ENCODE assay signal across 8 mouse cellular contexts in the genomic region with DNA sequence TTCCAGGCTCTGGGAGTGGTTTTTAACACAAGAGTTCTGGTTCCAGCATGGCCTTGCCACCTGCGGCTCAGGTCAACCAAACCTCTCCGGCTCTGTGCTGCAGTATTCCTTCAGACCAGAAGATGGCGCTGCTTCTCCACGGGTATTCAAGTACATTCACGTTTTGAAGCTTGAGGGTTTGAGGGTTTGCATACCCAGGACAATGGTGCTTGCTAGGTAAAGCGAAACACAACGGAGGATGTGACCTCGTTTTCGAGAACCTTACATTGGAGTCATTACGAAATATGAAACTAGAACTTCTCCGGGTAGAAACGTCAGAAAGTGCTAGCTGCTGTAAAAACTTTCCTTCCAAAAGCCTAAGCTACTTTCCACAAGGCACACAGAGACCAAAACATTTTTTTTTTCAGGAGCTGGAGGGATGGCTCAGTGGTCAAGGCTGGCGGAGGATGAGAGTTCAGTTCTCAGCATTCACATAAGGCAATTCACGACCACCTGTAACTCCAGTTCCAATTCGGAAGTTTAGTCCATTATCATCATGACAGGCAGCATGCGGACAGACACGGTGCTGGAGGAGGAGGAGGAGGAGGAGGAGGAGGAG. TPM values are rescaled to one million over a fixed set of nuclear protein-coding genes. Genes with fewer than 3 reads are reported as not detected.
DNase-seq lines count a peak whose midpoint lies in the region; ATAC-seq and TF ChIP-seq lines count a peak whose summit lies in the region.

No protein-coding gene starts in this region.

- peak; percentile 94 for DNase-seq in CD4-positive, CD25-positive, alpha-beta regulatory T cell, adult 2 months (ENCODE audit: low read depth, low spot score)
- DNase-seq in kidney, postnatal 0 days (ENCODE audit: low spot score), result peak; percentile 88
- peak; percentile 66 for DNase-seq in liver, embryonic 13.5 days
- DNase-seq in neural tube, embryonic 10.5 days (ENCODE audit: extremely low spot score, low spot score), result peak; percentile 95

- peak; percentile 66; the same call in 1 of the 2 replicates for ATAC-seq in erythroid progenitor cell, adult 5-6 weeks (replicated peaks; ENCODE audit: low FRiP score, poor library complexity, severe bottlenecking)
- no peak for ATAC-seq in heart, embryonic 13.5 days (ENCODE audit: extremely low read depth, insufficient number of reproducible peaks, low FRiP score, low TSS enrichment)
- ATAC-seq in kidney, postnatal 0 days (replicated peaks; ENCODE audit: low FRiP score, low read depth), result no peak
- ATAC-seq in liver, embryonic 13.5 days (ENCODE audit: low read depth), result no peak
- ATAC-seq in stomach, embryonic 15.5 days (ENCODE audit: insufficient read depth, low FRiP score, low read depth), result no peak; the same call in 1 of the 2 replicates

- peak overlapping the region; percentile 70 for H3K4me2 ChIP-seq in heart, embryonic 13.5 days
- peak overlapping the region; percentile 56 for H3K4me2 ChIP-seq in kidney, postnatal 0 days (ENCODE audit: low read length)
- H3K4me2 ChIP-seq in liver, embryonic 13.5 days, result peak overlapping the region; percentile 53
- peak overlapping the region; percentile 54 for H3K4me2 ChIP-seq in stomach, embryonic 15.5 days

- no peaks in the 10 kb centered on the region for H3K4me1 ChIP-seq in brown adipose tissue, adult 24 weeks (ENCODE audit: control insufficient read depth, insufficient read depth, insufficient read length, low read length)
- H3K4me1 ChIP-seq in heart, embryonic 13.5 days, result peaks cover 12% of the 10 kb centered on the region
- no peaks in the 10 kb centered on the region for H3K4me1 ChIP-seq in kidney, postnatal 0 days (replicated peaks; ENCODE audit: insufficient read depth, low read length)
- H3K4me1 ChIP-seq in liver, embryonic 13.5 days (replicated peaks), result peaks cover 12% of the 10 kb centered on the region
- peaks cover 8% of the 10 kb centered on the region for H3K4me1 ChIP-seq in stomach, embryonic 15.5 days

- TF ChIP-seq CTCF in kidney, postnatal 0 days (IDR thresholded peaks at IDR 0.05; ENCODE audit: low read depth), result peak; percentile 97

- H3K27ac ChIP-seq in brown adipose tissue, adult 24 weeks (replicated peaks; ENCODE audit: low read depth, low read length), result no peak overlapping the region
- H3K27ac ChIP-seq in heart, embryonic 13.5 days (replicated peaks), result no peak overlapping the region
- no peak overlapping the region for H3K27ac ChIP-seq in kidney, postnatal 0 days
- no peak overlapping the region for H3K27ac ChIP-seq in liver, embryonic 13.5 days
- H3K27ac ChIP-seq in stomach, embryonic 15.5 days, result no peak overlapping the region

- no peaks in the 10 kb centered on the region for H3K36me3 ChIP-seq in heart, embryonic 13.5 days
- no peaks in the 10 kb centered on the region for H3K36me3 ChIP-seq in kidney, postnatal 0 days (ENCODE audit: insufficient read depth, low read length)
- no peaks in the 10 kb centered on the region for H3K36me3 ChIP-seq in liver, embryonic 13.5 days
- H3K36me3 ChIP-seq in stomach, embryonic 15.5 days, result no peaks in the 10 kb centered on the region

- H3K9me3 ChIP-seq in heart, embryonic 13.5 days, result no peaks in the 10 kb centered on the region; the same call in 1 of the 2 replicates
- no peaks in the 10 kb centered on the region for H3K9me3 ChIP-seq in kidney, postnatal 0 days (replicated peaks; ENCODE audit: low read length)
- no peaks in the 10 kb centered on the region for H3K9me3 ChIP-seq in liver, embryonic 13.5 days (replicated peaks)
- H3K9me3 ChIP-seq in stomach, embryonic 15.5 days, result no peaks in the 10 kb centered on the region

- whole genome bisulfite sequencing in heart, embryonic 13.5 days, result 3% methylated on average over 17 of the region's 17 CpGs
- 1% methylated on average over 16 of the region's 17 CpGs for WGBS in kidney, postnatal 0 days
- 1% methylated on average over 17 of the region's 17 CpGs for WGBS in liver, embryonic 13.5 days (ENCODE audit: insufficient replicate concordance)
- 2% methylated on average over 16 of the region's 17 CpGs for WGBS in stomach, embryonic 15.5 days

- H3K27me3 ChIP-seq in heart, embryonic 13.5 days (replicated peaks), result peaks cover 28% of the 10 kb centered on the region
- H3K27me3 ChIP-seq in kidney, postnatal 0 days (ENCODE audit: insufficient read depth, low read length), result no peaks in the 10 kb centered on the region
- peaks cover 18% of the 10 kb centered on the region for H3K27me3 ChIP-seq in liver, embryonic 13.5 days
- no peaks in the 10 kb centered on the region for H3K27me3 ChIP-seq in stomach, embryonic 15.5 days (replicated peaks)

- H3K9ac ChIP-seq in heart, embryonic 13.5 days, result peak overlapping the region; percentile 59
- no peak overlapping the region for H3K9ac ChIP-seq in kidney, postnatal 0 days (ENCODE audit: low read depth, low read length)
- H3K9ac ChIP-seq in liver, embryonic 13.5 days, result no peak overlapping the region
- no peak overlapping the region for H3K9ac ChIP-seq in stomach, embryonic 15.5 days

- H3K4me3 ChIP-seq in brown adipose tissue, adult 24 weeks (ENCODE audit: insufficient read depth, low read depth, low read length), result peak overlapping the region; percentile 33; the same call in 1 of the 2 replicates
- peak overlapping the region; percentile 42 for H3K4me3 ChIP-seq in heart, embryonic 13.5 days
- no peak overlapping the region for H3K4me3 ChIP-seq in kidney, postnatal 0 days (replicated peaks; ENCODE audit: low read depth, low read length)
- H3K4me3 ChIP-seq in liver, embryonic 13.5 days (replicated peaks), result peak overlapping the region; percentile 7; the same call in 1 of the 2 replicates
- H3K4me3 ChIP-seq in stomach, embryonic 15.5 days (replicated peaks), result peak overlapping the region; percentile 23

RNA-seq across cellular contexts. Expression of gene Dynll2, which starts 19.5 kb away (rescaled TPM):
- polyA plus RNA-seq in brown adipose tissue, adult 24 weeks (2012; ENCODE audit: insufficient read depth, insufficient read length, missing spikeins), result 152 and 166 TPM in 2 replicates
- total RNA-seq in erythroid progenitor cell, adult 5-6 weeks (2015; ENCODE audit: low replicate concordance), result 8.4 and 10.1 TPM in 2 replicates
- total RNA-seq in erythroid progenitor cell, adult 5-6 weeks (2017; ENCODE audit: low replicate concordance), result 1.5 and 5.9 TPM in 2 replicates
- 19.1 and 19.7 TPM in 2 replicates for polyA plus RNA-seq in heart, embryonic 13.5 days (2015; fragmentation: Nextera tagmentation; extraction: Ambion mirVana)
- 24.0 and 24.7 TPM in 2 replicates for polyA plus RNA-seq in kidney, postnatal 0 days (2015; fragmentation: Nextera tagmentation; extraction: Ambion mirVana)
- 11.2 and 11.5 TPM in 2 replicates for polyA plus RNA-seq in liver, embryonic 13.5 days (2015; fragmentation: Nextera tagmentation; extraction: Ambion mirVana)
- 23.7 and 23.8 TPM in 2 replicates for polyA plus RNA-seq in stomach, embryonic 15.5 days (2015; fragmentation: Nextera tagmentation; extraction: Ambion mirVana)

RNA-seq across cellular contexts. Expression of gene Olfr464, which starts 47.0 kb away (rescaled TPM):
- not detected in 2 replicates for polyA plus RNA-seq in brown adipose tissue, adult 24 weeks (2012; ENCODE audit: insufficient read depth, insufficient read length, missing spikeins)
- total RNA-seq in erythroid progenitor cell, adult 5-6 weeks (2015; ENCODE audit: low replicate concordance), result not detected in 2 replicates
- not detected in 2 replicates for total RNA-seq in erythroid progenitor cell, adult 5-6 weeks (2017; ENCODE audit: low replicate concordance)
- polyA plus RNA-seq in heart, embryonic 13.5 days (2015; fragmentation: Nextera tagmentation; extraction: Ambion mirVana), result not detected in 2 replicates
- polyA plus RNA-seq in kidney, postnatal 0 days (2015; fragmentation: Nextera tagmentation; extraction: Ambion mirVana), result not detected in 2 replicates
- polyA plus RNA-seq in liver, embryonic 13.5 days (2015; fragmentation: Nextera tagmentation; extraction: Ambion mirVana), result not detected in 2 replicates
- not detected in 2 replicates for polyA plus RNA-seq in stomach, embryonic 15.5 days (2015; fragmentation: Nextera tagmentation; extraction: Ambion mirVana)
